Mouse (Mus musculus) olfactory bulb, adult 2 months (tissue): ENCODE results near the gene Ctf2.

ENCODE experiments used
- CTCF ChIP-seq: fragments of 200-500 bp; IDR thresholded peaks from 2 replicates; pipeline ENCODE4 v1.5.1; 2012; ENCODE audit warnings: low read depth, mild to moderate bottlenecking, low read length, moderate library complexity; ENCODE audit not compliant: insufficient read depth
- POLR2A ChIP-seq: fragments of 200-500 bp; IDR thresholded peaks from 2 replicates; pipeline ENCODE4 v1.6.1; 2012; ENCODE audit warnings: mild to moderate bottlenecking, low read depth, low read length, moderate library complexity; ENCODE audit not compliant: insufficient read depth

DNA sequence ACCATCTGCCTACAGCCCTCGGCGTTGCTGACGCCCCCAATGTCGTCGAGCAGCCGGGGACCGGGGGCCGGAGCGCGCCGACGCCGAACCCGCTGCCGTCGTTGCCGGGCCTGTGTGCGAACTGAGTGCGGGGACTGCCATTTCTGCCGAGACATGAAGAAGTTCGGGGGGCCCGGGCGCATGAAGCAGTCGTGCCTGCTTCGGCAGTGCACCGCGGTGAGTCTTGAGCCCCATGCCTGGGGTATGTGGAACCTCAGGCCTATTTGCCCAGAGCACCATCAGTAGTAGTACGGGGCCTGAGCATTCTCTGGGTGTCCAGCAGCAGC, 16.2 kb upstream of the Ctf2 start:
- TF ChIP-seq CTCF (no peak), POLR2A (no peak)
